17 mouse cellular contexts compared by ENCODE assay signal in the genomic region with DNA sequence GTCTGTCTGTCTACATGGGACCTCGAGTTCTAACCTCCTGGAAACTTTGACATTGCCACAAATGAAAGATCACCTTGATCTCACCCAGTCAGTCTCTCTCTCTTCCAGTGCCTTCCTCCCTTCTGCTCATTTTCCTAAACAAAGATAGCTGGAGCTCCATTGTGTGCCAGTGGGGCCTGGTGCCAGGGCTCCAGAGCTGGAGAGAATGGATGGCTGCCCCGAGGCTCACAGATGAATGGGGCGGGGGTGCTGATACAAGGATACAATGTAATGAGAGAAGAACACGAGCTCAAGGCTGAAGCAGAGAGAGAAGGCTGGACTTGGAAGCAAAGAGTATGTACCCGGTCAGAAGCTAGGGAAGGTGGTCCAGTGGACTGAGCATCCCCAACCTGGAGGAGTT.
"Had no signal": no experiment of that assay in that cellular context is flagged by ENCODE, and none has a peak within 500 bp of the region (broad histone marks: within the 10 kb centered on the region; RNA-seq: fewer than 3 reads in every experiment).

No protein-coding gene starts in this region.

- H3K4me3 ChIP-seq: intestine, embryonic 15.5 days; kidney, embryonic 15.5 days; limb, embryonic 12.5 days; limb, embryonic 15.5 days; midbrain, embryonic 12.5 days; myocyte; neural tube, embryonic 13.5 days had no signal

- H3K27ac ChIP-seq: intestine, embryonic 15.5 days; kidney, embryonic 15.5 days; limb, embryonic 12.5 days; limb, embryonic 15.5 days; liver, embryonic 14.5 days; midbrain, embryonic 12.5 days; neural tube, embryonic 13.5 days had no signal

- DNase-seq: kidney, adult 11 months; kidney, adult 8-10 months; kidney, postnatal 10 days; kidney, postnatal 36 days; liver, postnatal 0 days; lung, embryonic 14.5 days; lung, postnatal 14 days; lung, postnatal 4 days; thymus, postnatal 36 days had no signal
